ENCODE assay signal across 21 mouse cellular contexts in genomic region chr15:7650705-7651104, GRCm38 (mm10).
DNase-seq lines count a peak whose midpoint lies in the region; ATAC-seq and TF ChIP-seq lines count a peak whose summit lies in the region.
"Had no signal": no experiment of that assay in that cellular context is flagged by ENCODE, and none has a peak within 500 bp of the region (broad histone marks: within the 10 kb centered on the region; RNA-seq: fewer than 3 reads in every experiment).

No protein-coding gene starts in this region.

- TF ChIP-seq CTCF in hindbrain, postnatal 0 days (IDR thresholded peaks at IDR 0.05; ENCODE audit: low read depth), result no peak

- H3K9me3 ChIP-seq in embryonic facial prominence, embryonic 11.5 days (replicated peaks; ENCODE audit: control insufficient read depth, low read length), result no peaks in the 10 kb centered on the region
- H3K9me3 ChIP-seq in embryonic facial prominence, embryonic 10.5 days, result no peaks in the 10 kb centered on the region
- no peaks in the 10 kb centered on the region for H3K9me3 ChIP-seq in hindbrain, embryonic 12.5 days (replicated peaks)
- no peaks in the 10 kb centered on the region for H3K9me3 ChIP-seq in hindbrain, postnatal 0 days (ENCODE audit: low read length)
- H3K9me3 ChIP-seq in midbrain, embryonic 15.5 days, result no peaks in the 10 kb centered on the region
- H3K9me3 ChIP-seq: embryonic facial prominence, embryonic 13.5 days; intestine, embryonic 15.5 days; stomach, embryonic 15.5 days had no signal

- H3K27me3 ChIP-seq in embryonic facial prominence, embryonic 11.5 days (ENCODE audit: control insufficient read depth, insufficient read depth, low read length), result no peaks in the 10 kb centered on the region
- no peaks in the 10 kb centered on the region for H3K27me3 ChIP-seq in embryonic facial prominence, embryonic 10.5 days (replicated peaks; ENCODE audit: low read depth, poor library complexity, severe bottlenecking)
- H3K27me3 ChIP-seq in hindbrain, embryonic 12.5 days, result no peaks in the 10 kb centered on the region
- H3K27me3 ChIP-seq in hindbrain, postnatal 0 days (ENCODE audit: insufficient read depth, low read length), result no peaks in the 10 kb centered on the region
- no peaks in the 10 kb centered on the region for H3K27me3 ChIP-seq in midbrain, embryonic 15.5 days (replicated peaks)
- H3K27me3 ChIP-seq: intestine, embryonic 15.5 days; stomach, embryonic 15.5 days had no signal

- no peaks in the 10 kb centered on the region for H3K4me1 ChIP-seq in embryonic facial prominence, embryonic 11.5 days (ENCODE audit: control insufficient read depth, insufficient read depth, low read length)
- peaks cover 13% of the 10 kb centered on the region for H3K4me1 ChIP-seq in embryonic facial prominence, embryonic 10.5 days
- no peaks in the 10 kb centered on the region for H3K4me1 ChIP-seq in hindbrain, embryonic 12.5 days
- H3K4me1 ChIP-seq in hindbrain, postnatal 0 days (ENCODE audit: insufficient read depth, low read length), result no peaks in the 10 kb centered on the region
- no peaks in the 10 kb centered on the region; the same call in 1 of the 2 replicates for H3K4me1 ChIP-seq in midbrain, embryonic 15.5 days
- H3K4me1 ChIP-seq: intestine, embryonic 15.5 days; stomach, embryonic 15.5 days had no signal

- H3K4me2 ChIP-seq in embryonic facial prominence, embryonic 11.5 days (ENCODE audit: low read depth, low read length), result no peak overlapping the region
- no peak overlapping the region for H3K4me2 ChIP-seq in hindbrain, embryonic 12.5 days (replicated peaks)
- H3K4me2 ChIP-seq in hindbrain, postnatal 0 days (ENCODE audit: low read depth, low read length), result no peak overlapping the region
- no peak overlapping the region for H3K4me2 ChIP-seq in midbrain, embryonic 15.5 days
- H3K4me2 ChIP-seq: embryonic facial prominence, embryonic 13.5 days; heart, embryonic 11.5 days; hindbrain, embryonic 14.5 days; intestine, embryonic 15.5 days; stomach, embryonic 15.5 days had no signal

- peak; percentile 55 for DNase-seq in embryonic facial prominence, embryonic 11.5 days (ENCODE audit: low spot score)
- DNase-seq in embryonic facial prominence, embryonic 10.5 days (ENCODE audit: low spot score), result no peak
- DNase-seq in hindbrain, postnatal 0 days (ENCODE audit: low spot score), result no peak
- peak; percentile 31 for DNase-seq in MN1 (ENCODE audit: low spot score)
- DNase-seq: adrenal gland, postnatal 14 days; cerebellum, adult 11 months; cerebellum, postnatal 14 days; gastrocnemius, postnatal 10 days; kidney, adult 8-10 months; kidney, postnatal 10 days; lung, postnatal 4 days; thymus, postnatal 36 days had no signal

- H3K36me3 ChIP-seq in embryonic facial prominence, embryonic 11.5 days (replicated peaks; ENCODE audit: control insufficient read depth, insufficient read depth, low read depth, low read length), result no peaks in the 10 kb centered on the region
- no peaks in the 10 kb centered on the region for H3K36me3 ChIP-seq in embryonic facial prominence, embryonic 10.5 days (replicated peaks)
- no peaks in the 10 kb centered on the region for H3K36me3 ChIP-seq in hindbrain, embryonic 12.5 days
- H3K36me3 ChIP-seq in hindbrain, postnatal 0 days (ENCODE audit: insufficient read depth, low read length), result no peaks in the 10 kb centered on the region
- no peaks in the 10 kb centered on the region for H3K36me3 ChIP-seq in midbrain, embryonic 15.5 days (replicated peaks)
- H3K36me3 ChIP-seq: embryonic facial prominence, embryonic 13.5 days; intestine, embryonic 15.5 days; stomach, embryonic 15.5 days had no signal

- WGBS in embryonic facial prominence, embryonic 11.5 days, result 19% methylated on average over 3 of the region's 3 CpGs
- 32% methylated on average over 3 of the region's 3 CpGs for WGBS in embryonic facial prominence, embryonic 10.5 days
- whole genome bisulfite sequencing in hindbrain, embryonic 12.5 days, result 36% methylated on average over 3 of the region's 3 CpGs
- 38% methylated on average over 3 of the region's 3 CpGs for WGBS in hindbrain, postnatal 0 days
- 29% methylated on average over 3 of the region's 3 CpGs for WGBS in midbrain, embryonic 15.5 days

- H3K27ac ChIP-seq in embryonic facial prominence, embryonic 11.5 days (replicated peaks; ENCODE audit: low read depth, low read length), result no peak overlapping the region
- no peak overlapping the region for H3K27ac ChIP-seq in embryonic facial prominence, embryonic 10.5 days (replicated peaks)
- no peak overlapping the region for H3K27ac ChIP-seq in hindbrain, embryonic 12.5 days
- H3K27ac ChIP-seq in hindbrain, postnatal 0 days, result no peak overlapping the region
- no peak overlapping the region for H3K27ac ChIP-seq in midbrain, embryonic 15.5 days
- H3K27ac ChIP-seq: embryonic facial prominence, embryonic 13.5 days; hindbrain, embryonic 14.5 days; intestine, embryonic 15.5 days; left cerebral cortex, adult 2 months; stomach, embryonic 15.5 days had no signal

- ATAC-seq in embryonic facial prominence, embryonic 11.5 days (replicated peaks; ENCODE audit: insufficient number of reproducible peaks, low FRiP score, low TSS enrichment, low read depth), result no peak
- ATAC-seq in hindbrain, embryonic 12.5 days (ENCODE audit: low FRiP score), result peak; percentile 46; the same call in 1 of the 2 replicates
- ATAC-seq in hindbrain, postnatal 0 days, result no peak
- ATAC-seq in midbrain, embryonic 15.5 days (replicated peaks), result peak; percentile 94
- ATAC-seq in monocyte, adult 5-6 weeks (replicated peaks; ENCODE audit: insufficient number of reproducible peaks, low FRiP score, low TSS enrichment, poor library complexity, severe bottlenecking), result no peak
- ATAC-seq: intestine, embryonic 15.5 days had no signal

- no peak overlapping the region for H3K4me3 ChIP-seq in embryonic facial prominence, embryonic 11.5 days (ENCODE audit: low read depth, low read length)
- H3K4me3 ChIP-seq in embryonic facial prominence, embryonic 10.5 days, result no peak overlapping the region
- no peak overlapping the region for H3K4me3 ChIP-seq in hindbrain, embryonic 12.5 days
- H3K4me3 ChIP-seq in hindbrain, postnatal 0 days (ENCODE audit: low read length), result no peak overlapping the region
- H3K4me3 ChIP-seq in midbrain, embryonic 15.5 days, result no peak overlapping the region
- H3K4me3 ChIP-seq: embryonic facial prominence, embryonic 13.5 days; intestine, embryonic 15.5 days; left cerebral cortex, adult 2 months; stomach, embryonic 15.5 days had no signal

- no peak overlapping the region for H3K9ac ChIP-seq in embryonic facial prominence, embryonic 11.5 days (replicated peaks; ENCODE audit: low read length)
- H3K9ac ChIP-seq in hindbrain, embryonic 12.5 days, result no peak overlapping the region
- no peak overlapping the region for H3K9ac ChIP-seq in hindbrain, postnatal 0 days (replicated peaks; ENCODE audit: low read length)
- H3K9ac ChIP-seq in midbrain, embryonic 15.5 days, result no peak overlapping the region
- H3K9ac ChIP-seq: embryonic facial prominence, embryonic 13.5 days; hindbrain, embryonic 14.5 days; intestine, embryonic 15.5 days; stomach, embryonic 15.5 days had no signal

Comparison
In these comparisons a context has a peak if more than half of its experiments do, and no peak if none do; other contexts are left out.
1. ATAC-seq: peak in hindbrain, embryonic 12.5 days (single experiment) and midbrain, embryonic 15.5 days (single experiment); none in embryonic facial prominence, embryonic 11.5 days (single experiment), hindbrain, postnatal 0 days (single experiment) and monocyte, adult 5-6 weeks (single experiment).
2. DNase-seq: peak in embryonic facial prominence, embryonic 11.5 days (single experiment) and MN1 (single experiment); none in embryonic facial prominence, embryonic 10.5 days (single experiment) and hindbrain, postnatal 0 days (single experiment).